Comparison of ENCODE assay signal across 8 mouse cellular contexts in the genomic region with DNA sequence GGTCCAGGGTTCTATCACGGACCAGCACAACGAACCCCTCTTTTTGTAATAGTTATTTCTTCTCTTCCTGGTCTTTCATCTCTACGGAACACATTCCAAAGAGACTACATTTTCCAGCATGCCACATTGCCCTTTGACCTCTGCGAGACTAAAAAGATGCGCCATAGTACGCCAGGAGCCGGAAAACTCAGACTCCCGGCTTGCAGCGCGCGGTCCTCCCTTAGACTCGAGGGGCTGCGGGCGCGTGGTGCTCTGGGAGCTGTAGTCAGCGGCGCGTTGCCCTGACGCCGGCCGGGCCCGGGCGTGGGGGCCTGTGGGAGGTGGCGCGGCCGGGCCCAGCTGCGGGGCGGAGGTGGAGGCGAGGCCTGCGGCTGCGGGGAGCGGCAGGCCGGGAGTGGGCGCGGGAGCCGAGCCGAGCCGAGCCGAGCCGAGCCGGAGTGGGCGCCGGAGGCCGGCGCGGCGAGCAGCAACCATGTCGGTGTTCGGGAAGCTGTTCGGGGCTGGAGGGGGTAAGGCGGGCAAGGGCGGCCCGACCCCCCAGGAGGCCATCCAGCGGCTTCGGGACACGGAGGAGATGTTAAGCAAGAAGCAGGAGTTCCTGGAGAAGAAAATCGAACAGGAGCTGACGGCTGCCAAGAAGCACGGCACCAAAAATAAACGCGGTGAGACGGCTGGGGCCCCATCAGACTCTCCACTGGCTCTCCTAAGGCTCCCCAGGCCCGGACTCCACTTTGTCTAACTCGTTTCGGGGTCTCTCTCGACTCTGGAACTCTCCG. TPM values are rescaled to one million over a fixed set of nuclear protein-coding genes. Genes with fewer than 3 reads are reported as not detected.
DNase-seq lines count a peak whose midpoint lies in the region; ATAC-seq lines count a peak whose summit lies in the region.

No protein-coding gene starts in this region.

- peaks cover 10% of the 10 kb centered on the region; the same call in 1 of the 2 replicates for H3K4me1 ChIP-seq in brown adipose tissue, adult 24 weeks (ENCODE audit: control insufficient read depth, insufficient read depth, insufficient read length, low read length)
- peaks cover 31% of the 10 kb centered on the region for H3K4me1 ChIP-seq in heart, embryonic 13.5 days
- peaks cover 46% of the 10 kb centered on the region for H3K4me1 ChIP-seq in liver, embryonic 12.5 days
- peaks cover 14% of the 10 kb centered on the region for H3K4me1 ChIP-seq in stomach, embryonic 15.5 days

- peak overlapping the region; percentile 95 for H3K9ac ChIP-seq in heart, embryonic 13.5 days
- peak overlapping the region; percentile 97 for H3K9ac ChIP-seq in liver, embryonic 12.5 days
- peak overlapping the region; percentile 83 for H3K9ac ChIP-seq in stomach, embryonic 15.5 days

- peak; percentile 98 for ATAC-seq in heart, embryonic 13.5 days (ENCODE audit: extremely low read depth, insufficient number of reproducible peaks, low FRiP score, low TSS enrichment)
- peak; percentile 99 for ATAC-seq in liver, embryonic 12.5 days
- ATAC-seq in stomach, embryonic 15.5 days (ENCODE audit: insufficient read depth, low FRiP score, low read depth), result peak; percentile 100

- WGBS in heart, embryonic 13.5 days, result 1% methylated on average over 67 of the region's 67 CpGs
- WGBS in liver, embryonic 12.5 days (ENCODE audit: insufficient replicate concordance), result under 1% methylated on average over 67 of the region's 67 CpGs
- WGBS in stomach, embryonic 15.5 days, result under 1% methylated on average over 60 of the region's 67 CpGs

- DNase-seq in CD4-positive, CD25-positive, alpha-beta regulatory T cell, adult 2 months (ENCODE audit: low read depth, low spot score), result peak; percentile 98
- peak; percentile 82 for DNase-seq in fat pad, adult 2 months (ENCODE audit: extremely low read depth, low read depth, low spot score)
- peak; percentile 98 for DNase-seq in kidney, postnatal 10 days
- DNase-seq in natural killer cell, adult 2 months (ENCODE audit: low spot score in 2 of 2), result peak; percentile 94 to 96

- peak overlapping the region; percentile 89 for H3K4me2 ChIP-seq in heart, embryonic 13.5 days
- peak overlapping the region; percentile 86 for H3K4me2 ChIP-seq in liver, embryonic 12.5 days
- H3K4me2 ChIP-seq in stomach, embryonic 15.5 days, result peak overlapping the region; percentile 70

- H3K36me3 ChIP-seq in heart, embryonic 13.5 days, result peaks cover 16% of the 10 kb centered on the region
- peaks cover 19% of the 10 kb centered on the region for H3K36me3 ChIP-seq in liver, embryonic 12.5 days
- H3K36me3 ChIP-seq in stomach, embryonic 15.5 days, result no peaks in the 10 kb centered on the region; the same call in 1 of the 2 replicates

- H3K9me3 ChIP-seq in heart, embryonic 13.5 days, result no peaks in the 10 kb centered on the region
- H3K9me3 ChIP-seq in liver, embryonic 12.5 days (replicated peaks), result no peaks in the 10 kb centered on the region
- H3K9me3 ChIP-seq in stomach, embryonic 15.5 days, result no peaks in the 10 kb centered on the region

- H3K27me3 ChIP-seq in heart, embryonic 13.5 days (replicated peaks), result no peaks in the 10 kb centered on the region
- no peaks in the 10 kb centered on the region for H3K27me3 ChIP-seq in liver, embryonic 12.5 days (replicated peaks)
- H3K27me3 ChIP-seq in stomach, embryonic 15.5 days (replicated peaks), result no peaks in the 10 kb centered on the region

- peak overlapping the region; percentile 89 for H3K27ac ChIP-seq in brown adipose tissue, adult 24 weeks (replicated peaks; ENCODE audit: low read depth, low read length)
- H3K27ac ChIP-seq in heart, embryonic 13.5 days (replicated peaks), result peak overlapping the region; percentile 89
- peak overlapping the region; percentile 92 for H3K27ac ChIP-seq in liver, embryonic 12.5 days
- H3K27ac ChIP-seq in stomach, embryonic 15.5 days, result peak overlapping the region; percentile 89

- peak overlapping the region; percentile 98 for H3K4me3 ChIP-seq in brown adipose tissue, adult 24 weeks (ENCODE audit: insufficient read depth, low read depth, low read length)
- peak overlapping the region; percentile 82 for H3K4me3 ChIP-seq in heart, embryonic 13.5 days
- peak overlapping the region; percentile 95 for H3K4me3 ChIP-seq in liver, embryonic 12.5 days
- peak overlapping the region; percentile 69 for H3K4me3 ChIP-seq in stomach, embryonic 15.5 days (replicated peaks)

RNA-seq across cellular contexts. Expression of a gene that starts 5.4 kb away (rescaled TPM):
- 108 TPM in 2 replicates for polyA plus RNA-seq in brown adipose tissue, adult 24 weeks (2012; ENCODE audit: insufficient read depth, insufficient read length, missing spikeins)
- 22.3 and 22.8 TPM in 2 replicates for polyA plus RNA-seq in heart, embryonic 13.5 days (2015; fragmentation: Nextera tagmentation; extraction: Ambion mirVana)
- polyA plus RNA-seq in liver, embryonic 12.5 days (2016; fragmentation: Nextera tagmentation; extraction: Ambion mirVana), result 17.6 and 18.2 TPM in 2 replicates
- 35.9 and 40.0 TPM in 2 replicates for polyA plus RNA-seq in stomach, embryonic 15.5 days (2015; fragmentation: Nextera tagmentation; extraction: Ambion mirVana)

RNA-seq across cellular contexts. Expression of a gene that starts 43.7 kb away (rescaled TPM):
- polyA plus RNA-seq in brown adipose tissue, adult 24 weeks (2012; ENCODE audit: insufficient read depth, insufficient read length, missing spikeins), result not detected in 2 replicates
- not detected in 2 replicates for polyA plus RNA-seq in heart, embryonic 13.5 days (2015; fragmentation: Nextera tagmentation; extraction: Ambion mirVana)
- 0.45 TPM in 1 of 2 replicates, not detected in the other for polyA plus RNA-seq in liver, embryonic 12.5 days (2016; fragmentation: Nextera tagmentation; extraction: Ambion mirVana)
- 0.30 and 0.78 TPM in 2 replicates for polyA plus RNA-seq in stomach, embryonic 15.5 days (2015; fragmentation: Nextera tagmentation; extraction: Ambion mirVana)

RNA-seq across cellular contexts. Expression of a gene that starts 43.8 kb away (rescaled TPM):
- 0.71 and 0.88 TPM in 2 replicates for polyA plus RNA-seq in brown adipose tissue, adult 24 weeks (2012; ENCODE audit: insufficient read depth, insufficient read length, missing spikeins)
- polyA plus RNA-seq in heart, embryonic 13.5 days (2015; fragmentation: Nextera tagmentation; extraction: Ambion mirVana), result 0.68 and 0.74 TPM in 2 replicates
- polyA plus RNA-seq in liver, embryonic 12.5 days (2016; fragmentation: Nextera tagmentation; extraction: Ambion mirVana), result 2.2 TPM in 2 replicates
- polyA plus RNA-seq in stomach, embryonic 15.5 days (2015; fragmentation: Nextera tagmentation; extraction: Ambion mirVana), result 0.83 and 0.88 TPM in 2 replicates

RNA-seq across cellular contexts. Expression of a gene that starts 53.4 kb away (rescaled TPM):
- polyA plus RNA-seq in brown adipose tissue, adult 24 weeks (2012; ENCODE audit: insufficient read depth, insufficient read length, missing spikeins), result 44.4 and 59.3 TPM in 2 replicates
- polyA plus RNA-seq in heart, embryonic 13.5 days (2015; fragmentation: Nextera tagmentation; extraction: Ambion mirVana), result 24.4 and 25.2 TPM in 2 replicates
- 24.5 and 26.1 TPM in 2 replicates for polyA plus RNA-seq in liver, embryonic 12.5 days (2016; fragmentation: Nextera tagmentation; extraction: Ambion mirVana)
- polyA plus RNA-seq in stomach, embryonic 15.5 days (2015; fragmentation: Nextera tagmentation; extraction: Ambion mirVana), result 26.8 and 30.2 TPM in 2 replicates

Comparison
In these comparisons a context has a peak if more than half of its experiments do, and no peak if none do; other contexts are left out.
1. Peak in every context shown above with its lines: DNase-seq, ATAC-seq, H3K4me3 ChIP-seq and H3K27ac ChIP-seq.